Mouse (Mus musculus) hindbrain, embryonic 15.5 days (tissue): ENCODE measurements around the gene 4930402H24Rik. TPM values are rescaled to one million over a fixed set of nuclear protein-coding genes. Genes with fewer than 3 reads are reported as not detected.
A peak's percentile ranks its signal among the peaks of the same experiment; 100 is the strongest.

Source experiments
- ATAC-seq: fragments of 200-750 bp; cut with Nextera tagmentation; 2 replicates; pipeline ENCODE4 v1.8.0; 2017; ENCODE audit warnings: low read depth, moderate number of reproducible peaks, moderate TSS enrichment; ENCODE audit not compliant: low FRiP score
- H3K27ac ChIP-seq: fragments of 300-500 bp; sonication (generic); replicated peaks from 2 replicates; pipeline ENCODE4 v1.5.1; 2015; ENCODE audit warnings: mild to moderate bottlenecking, inconsistent platforms
- H3K27me3 ChIP-seq: fragments of 300-500 bp; sonication (generic); 2 replicates; pipeline ENCODE4 v1.6.1; 2015; ENCODE audit warnings: control low read depth, inconsistent platforms
- H3K36me3 ChIP-seq: fragments of 300-500 bp; sonication (generic); 2 replicates; pipeline ENCODE4 v1.6.1; 2015; ENCODE audit warnings: control low read depth, inconsistent platforms
- H3K4me1 ChIP-seq: fragments of 300-500 bp; sonication (generic); replicated peaks from 2 replicates; pipeline ENCODE4 v1.6.1; 2015; ENCODE audit warnings: control low read depth, inconsistent platforms
- H3K4me2 ChIP-seq: fragments of 300-500 bp; sonication (generic); 2 replicates; pipeline ENCODE4 v1.6.1; 2015; ENCODE audit warnings: moderate library complexity, mild to moderate bottlenecking, inconsistent platforms
- H3K4me3 ChIP-seq: fragments of 300-500 bp; sonication (generic); 2 replicates; pipeline ENCODE4 v1.5.1; 2015; ENCODE audit warnings: mild to moderate bottlenecking, inconsistent platforms
- H3K9ac ChIP-seq: fragments of 300-500 bp; sonication (generic); 2 replicates; pipeline ENCODE4 v1.6.1; 2015; ENCODE audit warnings: inconsistent platforms
- H3K9me3 ChIP-seq: fragments of 300-500 bp; sonication (generic); 2 replicates; pipeline ENCODE4 v1.6.1; 2016; ENCODE audit warnings: control low read depth, inconsistent platforms
- WGBS: fragments of 180-500 bp; shearing (Covaris S2); methylation state at CpG from one replicate; pipeline ENCODE4 v1.1.7; 2015; 5-methylcytosine and 5-hydroxymethylcytosine counted together
- polyA plus RNA-seq: library from polyadenylated mRNA; unstranded; fragments of >200 nt; fragmentation: Nextera tagmentation; extraction: Ambion mirVana; gene quantifications from 2 replicates; pipeline ENCODE4 v1.2.1, GENCODE M21; 2015

Gene 4930402H24Rik
- 86.1 and 90.7 TPM in 2 replicates for polyA plus RNA-seq

DNA sequence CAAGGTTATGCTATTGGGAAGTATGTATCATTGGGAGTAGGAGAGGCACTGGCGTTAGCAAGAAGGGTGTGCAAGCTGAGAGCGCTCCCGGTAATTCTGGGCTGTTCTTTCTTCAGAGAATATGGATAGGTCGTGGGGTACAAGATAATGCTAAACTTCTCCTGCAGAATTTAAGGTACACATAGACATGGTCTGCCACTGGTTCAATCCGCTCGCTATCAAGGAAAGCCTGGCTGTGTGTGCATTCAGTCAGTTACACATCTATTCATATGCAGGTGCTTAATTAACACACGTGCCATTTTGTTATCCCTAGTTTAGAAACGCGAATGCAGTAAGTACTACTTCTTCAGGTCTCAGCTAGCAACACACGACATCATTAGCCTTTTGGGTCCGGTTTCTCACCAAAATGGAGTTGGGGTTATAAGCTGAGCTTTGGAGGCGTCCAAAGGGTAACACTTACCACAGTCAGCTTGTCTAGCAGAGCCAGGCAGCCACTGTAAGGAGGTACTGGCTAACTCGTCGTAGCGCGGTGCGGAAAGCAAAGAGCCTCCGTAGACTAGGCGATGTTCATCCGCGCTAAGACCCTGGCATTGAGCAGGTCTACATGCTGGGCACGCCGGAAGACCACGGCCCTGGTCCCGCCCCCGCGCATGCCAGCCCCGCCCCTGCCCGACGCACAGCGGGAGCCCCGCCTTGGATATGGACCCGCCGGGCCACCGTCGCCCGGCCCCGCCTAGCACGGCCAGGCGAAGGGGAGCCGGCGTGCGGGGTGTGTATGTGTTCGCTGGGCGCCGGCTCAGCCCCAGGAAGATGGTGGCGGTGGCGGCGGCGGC, at the start of gene 4930402H24Rik, which contains the start of gene Atrn:
Gene 4930402H24Rik (minus strand): TSS at position 656 of the 833 bp plus-strand sequence.
Gene Atrn (plus strand): TSS at position 745 of the 833 bp plus-strand sequence.
- H3K9ac ChIP-seq, result peak within 1 kb of the TSS; percentile 93
- H3K36me3 ChIP-seq, result no peaks in the 10 kb centered on the region
- H3K9me3 ChIP-seq, result no peaks in the 10 kb centered on the region
- peak within 1 kb of the TSS; percentile 99 for H3K4me3 ChIP-seq
- ATAC-seq, result peak; percentile 98
- H3K27ac ChIP-seq, result peak within 1 kb of the TSS; percentile 91
- peak within 1 kb of the TSS; percentile 67 for H3K4me2 ChIP-seq
- 4% methylated on average over 40 of the region's 50 CpGs for whole genome bisulfite sequencing
- H3K4me1 ChIP-seq, result peaks cover 36% of the 10 kb centered on the region
- no peaks in the 10 kb centered on the region for H3K27me3 ChIP-seq

DNA sequence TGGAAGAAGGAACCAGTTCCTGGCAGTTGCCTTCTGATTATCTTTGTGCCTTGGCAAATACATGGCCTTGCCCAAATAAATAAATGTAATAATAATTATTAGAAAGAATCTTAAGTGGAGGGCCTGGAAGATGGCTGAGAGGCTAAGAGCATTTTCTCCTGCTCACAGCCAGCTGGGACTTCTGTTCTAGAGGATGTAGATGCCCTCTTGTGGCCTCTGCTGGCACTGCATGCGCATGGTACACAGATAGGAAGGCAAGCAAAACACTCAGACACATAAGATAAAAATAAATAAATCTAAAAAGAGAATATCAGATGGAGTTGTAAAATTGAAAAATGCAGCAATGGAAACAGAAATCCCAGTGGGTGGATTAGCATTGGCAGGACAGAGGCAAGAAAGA, 44.3 kb upstream of the 4930402H24Rik start:
- H3K27ac ChIP-seq, result no peak overlapping the region
- H3K36me3 ChIP-seq, result peaks cover 21% of the 10 kb centered on the region
- WGBS, result 9% methylated on average over 1 of the region's 1 CpGs
- H3K4me3 ChIP-seq, result no peak overlapping the region
- H3K9ac ChIP-seq, result no peak overlapping the region
- peak; percentile 81; the same call in 1 of the 2 replicates for ATAC-seq
- H3K4me1 ChIP-seq, result no peaks in the 10 kb centered on the region
- H3K27me3 ChIP-seq, result no peaks in the 10 kb centered on the region
- H3K4me2 ChIP-seq, result no peak overlapping the region
- no peaks in the 10 kb centered on the region for H3K9me3 ChIP-seq

DNA sequence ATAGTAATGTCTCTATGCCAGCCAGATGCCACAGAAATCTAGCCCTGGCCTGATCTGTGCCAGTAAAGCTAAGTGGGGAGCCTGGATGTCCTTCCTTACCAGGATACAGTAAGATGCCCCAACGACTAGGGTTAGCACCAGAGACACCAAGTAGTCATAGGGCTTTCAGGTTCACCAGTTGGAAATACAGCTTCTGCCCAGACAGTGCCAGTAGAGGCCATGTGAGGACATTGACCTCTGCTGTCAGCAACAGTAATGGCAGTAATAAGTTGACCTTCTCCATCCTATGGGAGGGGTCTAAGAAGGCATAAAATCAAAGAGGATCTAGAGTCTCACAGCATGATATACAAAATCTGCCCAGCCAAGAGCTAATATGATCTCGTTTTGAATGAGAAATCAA, 43.6 kb upstream of the 4930402H24Rik start:
- peaks cover 22% of the 10 kb centered on the region for H3K36me3 ChIP-seq
- no peak overlapping the region for H3K27ac ChIP-seq
- no peak overlapping the region for H3K4me2 ChIP-seq
- 86% methylated on average over 2 of the region's 2 CpGs for WGBS
- ATAC-seq, result no peak
- H3K4me3 ChIP-seq, result no peak overlapping the region
- no peaks in the 10 kb centered on the region for H3K9me3 ChIP-seq
- H3K4me1 ChIP-seq, result no peaks in the 10 kb centered on the region
- H3K27me3 ChIP-seq, result no peaks in the 10 kb centered on the region
- H3K9ac ChIP-seq, result no peak overlapping the region

DNA sequence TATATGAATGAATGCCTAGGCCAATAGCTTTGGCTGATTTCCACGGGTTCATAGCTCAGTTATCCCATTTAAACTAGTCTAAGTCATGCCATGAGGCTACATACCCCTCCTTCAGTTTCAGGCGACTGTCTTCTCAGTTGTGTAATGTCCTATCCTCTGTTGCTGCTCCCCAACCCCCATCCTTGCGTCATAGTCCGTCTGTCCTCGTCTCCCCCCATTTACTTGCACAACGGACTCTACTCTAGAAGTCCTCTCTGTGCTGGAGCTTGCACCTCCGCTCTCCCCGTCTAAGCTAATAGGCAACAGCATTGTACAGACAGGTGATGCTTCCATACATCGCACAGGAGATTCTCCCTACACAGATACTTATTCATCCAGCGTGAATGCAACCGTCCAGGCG, 26.7 kb upstream of the 4930402H24Rik start:
- H3K27ac ChIP-seq, result no peak overlapping the region
- no peak overlapping the region for H3K4me3 ChIP-seq
- H3K36me3 ChIP-seq, result 0 out of 2 replicates have a peak, but pooled peaks cover 3% of the 10 kb centered on the region
- no peak overlapping the region for H3K4me2 ChIP-seq
- no peaks in the 10 kb centered on the region for H3K9me3 ChIP-seq
- no peak for ATAC-seq
- H3K9ac ChIP-seq, result no peak overlapping the region
- H3K4me1 ChIP-seq, result no peaks in the 10 kb centered on the region
- WGBS, result 91% methylated on average over 12 of the region's 12 CpGs
- no peaks in the 10 kb centered on the region for H3K27me3 ChIP-seq

DNA sequence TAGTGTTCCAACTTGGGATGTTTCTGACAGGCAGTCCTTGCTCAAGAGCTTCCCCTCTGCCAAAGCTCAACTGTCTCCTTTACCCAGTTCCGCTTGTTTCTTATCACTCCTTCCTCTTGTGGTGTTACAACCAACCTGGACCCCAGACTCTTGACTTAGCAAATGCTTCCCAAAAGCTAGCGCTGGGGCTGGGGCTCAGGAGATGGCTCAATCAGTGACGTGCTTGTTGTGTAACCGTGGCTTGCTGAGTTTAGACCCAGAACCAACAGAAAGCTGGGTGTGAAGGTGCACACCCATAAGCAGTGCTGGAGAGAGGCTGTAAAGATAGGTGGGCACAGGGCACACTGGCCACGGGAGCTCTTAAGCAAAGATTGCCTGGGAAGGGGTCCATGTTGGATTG, 23.8 kb upstream of the 4930402H24Rik start:
- H3K9me3 ChIP-seq, result no peaks in the 10 kb centered on the region
- ATAC-seq, result no peak
- H3K4me3 ChIP-seq, result no peak overlapping the region
- no peaks in the 10 kb centered on the region for H3K36me3 ChIP-seq
- H3K4me2 ChIP-seq, result no peak overlapping the region
- no peak overlapping the region for H3K27ac ChIP-seq
- H3K9ac ChIP-seq, result no peak overlapping the region
- 93% methylated on average over 5 of the region's 5 CpGs for WGBS
- no peaks in the 10 kb centered on the region for H3K4me1 ChIP-seq
- no peaks in the 10 kb centered on the region for H3K27me3 ChIP-seq

DNA sequence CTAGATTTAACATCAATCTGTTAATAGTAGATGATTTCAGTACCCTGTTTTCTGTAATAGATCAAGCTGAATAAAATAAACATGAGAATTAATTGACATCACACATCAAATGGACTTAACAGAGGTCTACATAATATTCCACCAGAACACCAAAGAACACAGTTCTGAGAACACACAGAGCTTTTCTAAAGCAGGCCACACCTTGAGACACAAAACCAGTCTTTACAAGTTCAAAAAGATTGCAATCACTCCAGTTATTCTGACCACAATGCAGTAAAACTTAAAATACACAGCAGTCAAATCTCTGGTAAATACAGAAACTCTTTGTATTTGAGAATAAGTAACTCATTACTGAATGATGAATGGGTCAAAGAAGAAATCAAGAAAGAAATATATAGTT, 22.3 kb upstream of the 4930402H24Rik start:
- Histone ChIP-seq H3K27me3 (no peaks in the 10 kb centered on the region), H3K4me3 (no peak overlapping the region), H3K27ac (no peak overlapping the region), H3K9me3 (no peaks in the 10 kb centered on the region), H3K36me3 (no peaks in the 10 kb centered on the region), H3K4me2 (no peak overlapping the region), H3K4me1 (no peaks in the 10 kb centered on the region), H3K9ac (no peak overlapping the region)
- ATAC-seq, result no peak

DNA sequence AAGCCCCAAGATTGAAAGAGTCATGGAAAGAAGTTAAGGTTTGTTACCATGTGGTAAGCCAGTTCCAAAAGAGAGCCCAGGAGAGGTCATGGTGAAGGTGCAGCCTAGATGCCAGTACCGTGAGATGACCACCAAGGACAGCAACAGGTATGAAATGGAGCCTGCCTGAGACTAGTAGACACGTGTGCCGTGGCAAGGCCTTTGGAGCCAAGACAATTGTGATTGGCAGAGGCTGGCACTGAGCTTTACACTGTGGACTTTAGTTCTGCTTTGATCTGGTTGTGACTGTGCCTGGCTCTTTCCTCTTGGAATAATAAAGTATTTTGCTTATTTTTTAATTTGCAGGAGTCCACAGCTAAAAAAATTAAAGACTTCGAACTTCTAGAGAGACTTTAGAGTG, 21.8 kb upstream of the 4930402H24Rik start:
- H3K27ac ChIP-seq, result no peak overlapping the region
- H3K4me2 ChIP-seq, result no peak overlapping the region
- no peak for ATAC-seq
- H3K9me3 ChIP-seq, result no peaks in the 10 kb centered on the region
- H3K4me1 ChIP-seq, result no peaks in the 10 kb centered on the region
- WGBS, result 91% methylated on average over 4 of the region's 4 CpGs
- H3K27me3 ChIP-seq, result no peaks in the 10 kb centered on the region
- H3K9ac ChIP-seq, result no peak overlapping the region
- no peaks in the 10 kb centered on the region for H3K36me3 ChIP-seq
- no peak overlapping the region for H3K4me3 ChIP-seq

DNA sequence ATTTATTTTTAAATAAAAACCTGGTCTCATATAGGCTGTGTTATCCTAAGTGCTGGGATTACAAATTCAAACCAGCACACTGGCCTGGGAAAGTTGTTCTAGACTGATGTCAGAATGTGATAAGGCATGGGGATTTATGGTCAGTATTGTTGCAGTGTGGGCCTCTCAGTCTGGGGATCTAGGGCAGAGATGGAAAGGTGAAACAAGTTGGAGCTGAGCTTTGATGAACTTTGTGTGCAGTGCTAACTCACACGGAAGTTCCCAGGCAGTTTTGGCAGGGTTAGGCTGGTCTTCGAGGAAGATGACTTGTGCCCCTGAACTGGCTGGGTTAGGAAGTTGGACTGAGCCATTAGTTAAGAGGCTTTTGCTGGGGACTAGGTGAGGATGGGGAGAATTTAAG, 18.7 kb upstream of the 4930402H24Rik start:
- Histone ChIP-seq H3K27me3 (no peaks in the 10 kb centered on the region), H3K9me3 (no peaks in the 10 kb centered on the region), H3K36me3 (no peaks in the 10 kb centered on the region), H3K4me3 (no peak overlapping the region), H3K4me1 (no peaks in the 10 kb centered on the region), H3K4me2 (no peak overlapping the region), H3K9ac (no peak overlapping the region), H3K27ac (no peak overlapping the region)
- ATAC-seq, result no peak
- WGBS, result 85% methylated on average over 2 of the region's 2 CpGs

DNA sequence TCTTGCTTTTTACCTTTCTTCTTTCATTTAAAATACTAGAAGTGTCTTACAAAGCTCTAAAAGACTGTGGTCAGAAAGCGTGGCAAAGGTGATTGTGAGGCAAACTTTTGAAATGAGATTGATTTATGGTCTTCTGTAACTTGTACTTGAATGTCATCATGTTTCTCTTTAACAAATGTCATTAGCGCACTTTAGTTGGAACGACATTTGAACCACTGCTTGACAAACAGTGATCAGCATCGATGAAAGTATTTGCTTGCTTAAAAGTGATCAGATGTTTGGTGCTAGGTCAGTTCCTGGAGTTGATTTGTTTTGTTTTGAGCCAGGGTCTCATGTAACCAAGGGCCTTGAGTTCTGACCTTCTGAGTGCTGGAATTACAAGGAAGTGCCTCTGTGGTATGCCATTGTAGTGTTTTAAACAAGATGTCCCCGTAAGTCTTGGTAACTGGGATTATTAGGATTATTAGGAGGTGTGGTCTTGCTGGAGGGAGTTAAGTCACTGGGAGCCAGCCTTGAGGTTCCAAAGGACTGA, 12.9 kb upstream of the 4930402H24Rik start:
- H3K36me3 ChIP-seq, result no peaks in the 10 kb centered on the region
- H3K27me3 ChIP-seq, result no peaks in the 10 kb centered on the region
- H3K9ac ChIP-seq, result no peak overlapping the region
- no peak for ATAC-seq
- 0 out of 2 replicates have a peak, but pooled peaks cover 9% of the 10 kb centered on the region for H3K4me1 ChIP-seq
- H3K9me3 ChIP-seq, result no peaks in the 10 kb centered on the region
- H3K27ac ChIP-seq, result no peak overlapping the region
- H3K4me2 ChIP-seq, result no peak overlapping the region
- no peak overlapping the region for H3K4me3 ChIP-seq
- 81% methylated on average over 5 of the region's 5 CpGs for WGBS

DNA sequence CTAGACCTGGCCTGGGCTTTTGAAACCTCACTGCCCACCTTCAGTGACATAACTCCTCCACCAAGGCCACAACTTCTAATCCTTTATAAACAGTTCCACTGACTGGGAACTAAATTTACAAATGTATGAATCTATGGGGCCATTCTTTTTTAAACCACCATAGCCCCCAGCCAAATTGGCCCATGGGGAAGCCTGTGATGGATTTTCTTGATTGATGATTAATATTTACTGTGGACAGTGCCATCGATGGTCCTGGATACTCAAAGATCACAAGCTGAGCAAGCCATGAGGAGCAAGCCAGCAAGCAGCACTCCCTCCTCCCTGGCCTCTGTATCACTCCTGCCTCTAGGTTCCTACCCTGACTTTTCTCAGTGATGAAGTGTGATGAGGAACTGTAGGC, 11.5 kb upstream of the 4930402H24Rik start:
- Histone ChIP-seq H3K9ac (no peak overlapping the region), H3K27me3 (no peaks in the 10 kb centered on the region), H3K4me3 (no peak overlapping the region), H3K27ac (no peak overlapping the region), H3K4me2 (no peak overlapping the region), H3K4me1 (0 out of 2 replicates have a peak, but pooled peaks cover 9% of the 10 kb centered on the region), H3K9me3 (no peaks in the 10 kb centered on the region), H3K36me3 (no peaks in the 10 kb centered on the region)
- no peak for ATAC-seq
- WGBS, result 88% methylated on average over 1 of the region's 1 CpGs

DNA sequence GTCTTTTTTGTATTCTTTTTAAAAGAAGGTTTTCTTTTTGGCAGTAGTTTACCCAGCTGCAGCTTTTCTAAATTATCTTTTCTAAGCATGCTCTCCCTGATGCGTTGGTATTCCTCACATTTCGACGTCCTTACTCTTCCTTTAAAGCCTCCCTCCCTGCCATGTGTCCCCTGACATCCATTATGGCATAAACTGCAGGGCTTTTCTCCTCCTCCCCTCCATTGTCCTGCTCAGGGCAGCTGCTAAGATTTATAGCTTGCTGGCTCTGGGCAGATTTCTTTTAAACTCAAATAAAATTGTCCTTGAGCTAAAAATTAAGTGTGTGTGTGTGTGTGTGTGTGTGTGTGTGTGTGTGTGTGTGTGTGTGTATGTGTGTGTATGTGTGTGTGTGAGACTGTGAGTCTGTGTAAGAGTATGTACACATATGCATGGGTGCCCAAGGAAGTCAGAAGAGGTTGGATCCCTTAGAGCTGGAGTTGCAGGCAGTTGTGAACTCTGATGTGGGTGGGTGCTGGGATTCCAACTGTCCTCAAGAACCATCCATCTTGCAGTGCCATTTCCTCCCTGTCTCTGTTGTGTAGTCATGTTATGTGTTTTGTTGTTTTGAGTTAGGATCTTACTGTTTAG, 10.4 kb upstream of the 4930402H24Rik start:
- H3K9ac ChIP-seq, result no peak overlapping the region
- WGBS, result 27% methylated on average over 3 of the region's 3 CpGs
- no peak overlapping the region for H3K27ac ChIP-seq
- no peak overlapping the region for H3K4me3 ChIP-seq
- H3K4me1 ChIP-seq, result 0 out of 2 replicates have a peak, but pooled peaks cover 9% of the 10 kb centered on the region
- no peak for ATAC-seq
- H3K36me3 ChIP-seq, result no peaks in the 10 kb centered on the region
- H3K4me2 ChIP-seq, result no peak overlapping the region
- no peaks in the 10 kb centered on the region for H3K9me3 ChIP-seq
- H3K27me3 ChIP-seq, result no peaks in the 10 kb centered on the region

DNA sequence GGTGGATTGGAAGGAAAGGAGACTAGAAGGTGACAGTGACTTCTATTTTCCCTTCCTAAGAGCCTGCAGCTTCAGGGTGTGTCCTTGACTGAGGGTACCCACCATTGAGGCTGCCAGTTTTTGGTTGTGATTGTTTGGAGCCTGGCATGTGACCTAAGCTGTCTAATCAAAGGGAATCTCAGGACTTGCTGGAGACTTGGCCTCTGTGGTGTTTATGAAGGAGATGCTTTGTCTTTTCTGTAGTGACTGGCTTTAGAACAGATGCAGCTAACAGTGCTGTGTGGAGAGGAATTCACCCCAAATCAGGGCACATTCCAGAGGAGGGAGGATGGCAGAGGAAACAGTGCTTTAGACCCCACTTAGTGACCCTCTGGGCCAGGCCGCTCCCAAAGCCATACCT, 8.7 kb upstream of the 4930402H24Rik start:
- Histone ChIP-seq H3K9ac (no peak overlapping the region), H3K4me2 (no peak overlapping the region), H3K27me3 (no peaks in the 10 kb centered on the region), H3K27ac (no peak overlapping the region), H3K9me3 (no peaks in the 10 kb centered on the region), H3K36me3 (no peaks in the 10 kb centered on the region), H3K4me1 (0 out of 2 replicates have a peak, but pooled peaks cover 9% of the 10 kb centered on the region), H3K4me3 (no peak overlapping the region)
- WGBS, result 88% methylated on average over 1 of the region's 1 CpGs
- no peak for ATAC-seq
